Mouse (Mus musculus): ENCODE measurements around the gene Ier5l. TPM values are rescaled to one million over a fixed set of nuclear protein-coding genes. Genes with fewer than 3 reads are reported as not detected.

Ier5l gene
- total and polyA plus RNA-seq, 3 experiments, result 0.06 TPM; not detected in 2

DNA sequence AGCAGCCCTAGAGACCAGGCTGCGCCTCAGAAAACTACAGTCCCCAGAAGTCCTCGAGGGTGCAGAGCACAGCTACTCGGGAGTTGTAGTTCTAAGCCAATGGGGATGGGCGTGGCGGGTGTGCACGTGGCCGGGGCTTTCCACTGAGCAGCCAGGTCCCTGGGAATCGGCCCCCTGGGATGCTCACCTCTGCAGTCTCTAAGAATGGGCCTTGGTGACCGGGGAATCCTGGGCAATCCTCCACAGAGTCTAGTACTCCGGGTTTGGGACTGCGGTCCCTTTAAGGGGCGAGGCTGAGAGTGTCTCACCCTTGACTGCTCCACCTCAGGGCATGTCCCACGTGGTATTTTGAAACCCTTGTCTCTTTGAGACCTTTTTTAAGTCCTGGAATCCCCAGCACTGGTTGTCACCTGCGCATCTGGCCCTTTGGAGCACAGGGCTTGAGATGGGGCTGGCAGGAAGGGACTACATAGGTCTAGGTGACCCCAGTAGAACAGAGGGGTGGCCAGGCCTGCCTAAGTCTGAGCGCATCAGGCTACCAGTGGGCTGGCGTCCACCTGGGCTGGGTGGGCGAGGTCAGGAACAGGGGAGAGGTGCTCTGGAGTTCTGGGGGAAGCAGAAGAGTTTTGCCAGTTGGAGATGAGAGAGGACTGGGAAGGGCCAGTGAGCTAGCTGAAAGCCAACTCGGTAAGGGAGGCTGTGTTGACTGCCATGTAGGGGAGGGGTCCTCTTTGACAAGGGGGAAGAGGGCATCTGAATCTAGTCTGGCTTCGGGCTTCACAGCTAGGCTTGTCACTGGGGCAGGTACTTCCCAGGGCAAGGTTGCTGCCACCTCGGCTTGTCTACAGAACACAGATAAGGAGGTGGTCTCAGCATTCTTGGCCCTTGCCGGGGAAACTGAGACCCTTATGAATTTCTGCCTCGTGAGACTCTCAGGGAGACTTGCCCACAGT is 22.2 kb upstream of the Ier5l start:
- peak; percentile 17 for DNase-seq (ENCODE audit: low read depth, low spot score)
- no peak overlapping the region for H3K4me3 ChIP-seq (ENCODE audit: control insufficient read depth in 1 of 2, insufficient read depth in 1 of 2, low read depth in 2 of 2, low read length in 2 of 2)
- no peaks in the 10 kb centered on the region for H3K36me3 ChIP-seq (ENCODE audit: control insufficient read depth in 1 of 2, insufficient read depth in 2 of 2, low read length in 2 of 2)
- TF ChIP-seq ZNF384 (IDR thresholded peaks at IDR 0.05; ENCODE audit: low read depth, low read length), result no peak
- peak; percentile 89 for TF ChIP-seq HCFC1 (IDR thresholded peaks at IDR 0.05; ENCODE audit: low read depth, low read length)
- peak; percentile 49; the same call in 1 of the 2 replicates for TF ChIP-seq KAT2A (conservative IDR thresholded peaks at IDR 0.05; ENCODE audit: low read depth, low read length)
- TF ChIP-seq USF1 (IDR thresholded peaks at IDR 0.05; ENCODE audit: low read depth, low read length), result 0 out of 2 replicates have a peak, but pooled peaks have one; percentile 6
- TF ChIP-seq EP300 (IDR thresholded peaks at IDR 0.05; ENCODE audit: low read depth in 1 of 2, low read length in 2 of 2), result no peak
- no peak for TF ChIP-seq TAL1 (IDR thresholded peaks at IDR 0.05; ENCODE audit: low read length)
- no peak for TF ChIP-seq MYC (IDR thresholded peaks at IDR 0.05; ENCODE audit: low read depth, low read length)
- no peaks in the 10 kb centered on the region for H3K9me3 ChIP-seq (replicated peaks; ENCODE audit: insufficient read depth, low read length)
- no peak overlapping the region for H3K9ac ChIP-seq (ENCODE audit: control insufficient read depth, low read depth, low read length, poor library complexity, severe bottlenecking)
- H3K27ac ChIP-seq (ENCODE audit: control insufficient read depth, low read depth, low read length), result no peak overlapping the region
- no peaks in the 10 kb centered on the region for H3K4me1 ChIP-seq (ENCODE audit: control insufficient read depth in 1 of 2, insufficient read depth in 2 of 2, low read length in 2 of 2)
- peaks cover 0 to 5% of the 10 kb centered on the region in 2 experiments; a peak in 3 of 4 replicates for H3K27me3 ChIP-seq (ENCODE audit: control insufficient read depth in 1 of 2, insufficient read depth in 2 of 2, low read length in 2 of 2)
- H3K79me2 ChIP-seq (ENCODE audit: control insufficient read depth, insufficient read depth, low read length, poor library complexity), result no peaks in the 10 kb centered on the region

DNA sequence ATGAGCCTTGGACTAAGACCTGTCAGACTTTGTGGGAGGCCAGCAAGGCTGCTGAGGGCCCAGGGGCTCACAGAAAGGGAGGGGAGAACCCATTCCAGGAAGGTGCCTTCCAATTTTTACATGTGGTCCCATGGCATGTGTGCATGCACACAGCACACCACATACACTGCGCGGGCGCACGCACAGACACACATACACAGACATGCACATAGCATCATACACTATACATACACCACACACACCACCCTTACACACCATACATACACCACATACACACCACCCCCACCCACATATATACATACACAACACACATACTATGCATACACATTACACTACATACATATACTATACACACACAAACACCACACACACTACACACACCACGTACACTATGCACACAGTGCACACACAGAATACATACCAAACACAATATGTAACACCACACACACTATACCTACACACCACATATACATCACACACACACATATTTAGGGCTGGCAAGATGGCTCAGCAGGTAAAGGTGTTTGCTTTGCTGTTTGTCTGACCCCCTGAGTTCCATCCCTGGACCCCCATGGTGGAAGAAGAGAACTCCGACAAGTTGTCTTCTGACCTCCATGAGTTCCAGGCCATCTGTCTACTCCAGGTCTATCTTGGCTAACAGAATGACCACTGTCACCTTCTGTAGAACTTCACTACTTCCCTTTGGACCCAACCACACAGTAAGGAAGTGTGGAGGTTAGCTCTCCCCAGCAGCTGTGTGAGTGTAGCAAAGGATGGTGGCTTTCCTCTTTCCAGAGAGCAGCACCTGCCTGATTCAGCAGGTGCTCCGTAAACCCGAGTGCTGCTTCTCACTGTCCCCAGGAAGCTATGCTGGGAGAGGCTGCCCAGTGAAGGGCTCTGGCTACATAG is 21.2 kb upstream of the Ier5l start:
- Histone ChIP-seq H3K9ac (ENCODE audit: control insufficient read depth, low read depth, low read length, poor library complexity, severe bottlenecking) (no peak overlapping the region), H3K79me2 (ENCODE audit: control insufficient read depth, insufficient read depth, low read length, poor library complexity) (no peaks in the 10 kb centered on the region), H3K4me3 (ENCODE audit: control insufficient read depth in 1 of 2, insufficient read depth in 1 of 2, low read depth in 2 of 2, low read length in 2 of 2) (no peak overlapping the region), H3K4me1 (ENCODE audit: control insufficient read depth in 1 of 2, insufficient read depth in 2 of 2, low read length in 2 of 2) (no peaks in the 10 kb centered on the region), H3K36me3 (ENCODE audit: control insufficient read depth in 1 of 2, insufficient read depth in 2 of 2, low read length in 2 of 2) (no peaks in the 10 kb centered on the region), H3K9me3 (replicated peaks; ENCODE audit: insufficient read depth, low read length) (no peaks in the 10 kb centered on the region), H3K27ac (ENCODE audit: control insufficient read depth, low read depth, low read length) (no peak overlapping the region), H3K27me3 (ENCODE audit: control insufficient read depth in 1 of 2, insufficient read depth in 2 of 2, low read length in 2 of 2) (peaks cover 0 to 2% of the 10 kb centered on the region in 2 experiments; a peak in 2 of 4 replicates)
- TF ChIP-seq TCF12 (IDR thresholded peaks at IDR 0.05; ENCODE audit: low read depth, low read length) (no peak), POLR2AphosphoS2 (IDR thresholded peaks at IDR 0.05; ENCODE audit: low read length) (no peak), HCFC1 (IDR thresholded peaks at IDR 0.05; ENCODE audit: low read depth, low read length) (no peak), BHLHE40 (IDR thresholded peaks at IDR 0.05; ENCODE audit: borderline replicate concordance, low read depth, low read length) (no peak), EP300 (IDR thresholded peaks at IDR 0.05; ENCODE audit: low read depth in 1 of 2, low read length in 2 of 2) (no peak), CTCF (IDR thresholded peaks at IDR 0.05 in 2 of 3, conservative IDR thresholded peaks at IDR 0.05 in 1 of 3; ENCODE audit: control insufficient read depth in 1 of 3, insufficient read depth in 1 of 3, low read depth in 2 of 3, low read length in 3 of 3, poor library complexity in 1 of 3, severe bottlenecking in 1 of 3) (no peak), GATA1 (IDR thresholded peaks at IDR 0.05; ENCODE audit: low read depth, low read length) (no peak), MYC (IDR thresholded peaks at IDR 0.05; ENCODE audit: low read depth, low read length) (no peak), NELFE (IDR thresholded peaks at IDR 0.05; ENCODE audit: low read depth, low read length) (no peak), RAD21 (IDR thresholded peaks at IDR 0.05; ENCODE audit: low read depth, low read length) (no peak), USF2 (IDR thresholded peaks at IDR 0.05; ENCODE audit: borderline replicate concordance in 1 of 2, insufficient read depth in 1 of 2, low read depth in 1 of 2, low read length in 2 of 2) (no peak)
- DNase-seq (ENCODE audit: low read depth, low spot score), result no peak
